In genomic region chr11:72458502-72458901, GRCm38 (mm10) we compare ENCODE assay signal across 9 mouse cellular contexts. TPM values are rescaled to one million over a fixed set of nuclear protein-coding genes. Genes with fewer than 3 reads are reported as not detected.
DNase-seq lines count a peak whose midpoint lies in the region; ATAC-seq lines count a peak whose summit lies in the region.
"Had no signal": no experiment of that assay in that cellular context is flagged by ENCODE, and none has a peak within 500 bp of the region (broad histone marks: within the 10 kb centered on the region; RNA-seq: fewer than 3 reads in every experiment).

No protein-coding gene starts in this region.

- no peak overlapping the region for H3K9ac ChIP-seq in kidney, embryonic 14.5 days (ENCODE audit: low read depth, low read length)
- no peak overlapping the region for H3K9ac ChIP-seq in embryonic facial prominence, embryonic 12.5 days
- no peak overlapping the region for H3K9ac ChIP-seq in liver, embryonic 15.5 days

- ATAC-seq in kidney, embryonic 14.5 days (ENCODE audit: low FRiP score, low TSS enrichment): no peak
- ATAC-seq in embryonic facial prominence, embryonic 12.5 days (ENCODE audit: insufficient number of reproducible peaks, insufficient read depth, low FRiP score, low TSS enrichment): peak; percentile 36; the same call in 1 of the 2 replicates
- ATAC-seq in liver, embryonic 15.5 days (ENCODE audit: insufficient read depth): no peak; the same call in 1 of the 2 replicates

- no peak overlapping the region for H3K4me3 ChIP-seq in kidney, embryonic 14.5 days (ENCODE audit: low read length)
- H3K4me3 ChIP-seq in brown adipose tissue, adult 24 weeks (ENCODE audit: insufficient read depth, low read depth, low read length): peak overlapping the region; percentile 39
- no peak overlapping the region for H3K4me3 ChIP-seq in embryonic facial prominence, embryonic 12.5 days
- H3K4me3 ChIP-seq in liver, embryonic 15.5 days (replicated peaks): peak overlapping the region; percentile 27
- H3K4me3 ChIP-seq: myocyte had no signal

- H3K4me2 ChIP-seq in kidney, embryonic 14.5 days (replicated peaks; ENCODE audit: low read depth, low read length): no peak overlapping the region
- no peak overlapping the region for H3K4me2 ChIP-seq in embryonic facial prominence, embryonic 12.5 days (replicated peaks)
- H3K4me2 ChIP-seq in liver, embryonic 15.5 days: peak overlapping the region; percentile 20

- 79% methylated on average over 3 of the region's 3 CpGs for WGBS in kidney, embryonic 14.5 days
- 84% methylated on average over 3 of the region's 3 CpGs for WGBS in embryonic facial prominence, embryonic 12.5 days
- WGBS in liver, embryonic 15.5 days (ENCODE audit: insufficient replicate concordance): 23% methylated on average over 3 of the region's 3 CpGs

- H3K4me1 ChIP-seq in kidney, embryonic 14.5 days (ENCODE audit: control insufficient read depth, insufficient read depth, low read length): no peaks in the 10 kb centered on the region
- H3K4me1 ChIP-seq in brown adipose tissue, adult 24 weeks (ENCODE audit: control insufficient read depth, insufficient read depth, insufficient read length, low read length): peaks cover 31% of the 10 kb centered on the region
- H3K4me1 ChIP-seq in embryonic facial prominence, embryonic 12.5 days: no peaks in the 10 kb centered on the region; the same call in 1 of the 2 replicates
- peaks cover 50% of the 10 kb centered on the region for H3K4me1 ChIP-seq in liver, embryonic 15.5 days (replicated peaks)

- no peaks in the 10 kb centered on the region for H3K27me3 ChIP-seq in kidney, embryonic 14.5 days (ENCODE audit: control insufficient read depth, insufficient read depth, low read length)
- no peaks in the 10 kb centered on the region for H3K27me3 ChIP-seq in embryonic facial prominence, embryonic 12.5 days
- H3K27me3 ChIP-seq in liver, embryonic 15.5 days: no peaks in the 10 kb centered on the region

- DNase-seq in kidney, adult 11 months: no peak
- no peak for DNase-seq in natural killer cell, adult 2 months (ENCODE audit: low spot score in 2 of 2)
- no peak for DNase-seq in adrenal gland, adult (ENCODE audit: inconsistent age in 2 of 2, low spot score in 1 of 2)
- DNase-seq: spleen, adult 18-20 months had no signal

- H3K36me3 ChIP-seq in kidney, embryonic 14.5 days (ENCODE audit: control insufficient read depth, insufficient read depth, low read length): no peaks in the 10 kb centered on the region
- H3K36me3 ChIP-seq in embryonic facial prominence, embryonic 12.5 days: no peaks in the 10 kb centered on the region
- peaks cover 14% of the 10 kb centered on the region; the same call in 1 of the 2 replicates for H3K36me3 ChIP-seq in liver, embryonic 15.5 days (replicated peaks)

- no peaks in the 10 kb centered on the region for H3K9me3 ChIP-seq in kidney, embryonic 14.5 days (ENCODE audit: control insufficient read depth, low read length)
- no peaks in the 10 kb centered on the region for H3K9me3 ChIP-seq in embryonic facial prominence, embryonic 12.5 days
- H3K9me3 ChIP-seq in liver, embryonic 15.5 days (replicated peaks): no peaks in the 10 kb centered on the region

- peak overlapping the region; percentile 48; the same call in 1 of the 2 replicates for H3K27ac ChIP-seq in kidney, embryonic 14.5 days (ENCODE audit: low read depth, low read length)
- H3K27ac ChIP-seq in brown adipose tissue, adult 24 weeks (replicated peaks; ENCODE audit: low read depth, low read length): peak overlapping the region; percentile 95
- no peak overlapping the region for H3K27ac ChIP-seq in embryonic facial prominence, embryonic 12.5 days
- H3K27ac ChIP-seq in liver, embryonic 15.5 days (replicated peaks): peak overlapping the region; percentile 58

RNA-seq across cellular contexts. Expression of gene Mybbp1a, which starts 17.3 kb away (rescaled TPM):
- polyA plus RNA-seq in kidney, embryonic 14.5 days (2014; fragmentation: Nextera tagmentation; extraction: Ambion mirVana): 129 and 173 TPM in 2 replicates
- 23.2 and 24.3 TPM in 2 replicates for polyA plus RNA-seq in brown adipose tissue, adult 24 weeks (2012; ENCODE audit: insufficient read depth, insufficient read length, missing spikeins)
- 148 and 172 TPM in 2 replicates for polyA plus RNA-seq in embryonic facial prominence, embryonic 12.5 days (2016; fragmentation: Nextera tagmentation; extraction: Ambion mirVana)
- 66.0 and 70.7 TPM in 2 replicates for polyA plus RNA-seq in liver, embryonic 15.5 days (2015; fragmentation: Nextera tagmentation; extraction: Ambion mirVana)

RNA-seq across cellular contexts. Expression of gene Ggt6, which starts 23.2 kb away (rescaled TPM):
- 0.31 and 0.76 TPM in 2 replicates for polyA plus RNA-seq in kidney, embryonic 14.5 days (2014; fragmentation: Nextera tagmentation; extraction: Ambion mirVana)
- 0.99 TPM in 1 of 2 replicates, not detected in the other for polyA plus RNA-seq in brown adipose tissue, adult 24 weeks (2012; ENCODE audit: insufficient read depth, insufficient read length, missing spikeins)
- 0.09 and 0.32 TPM in 2 replicates for polyA plus RNA-seq in embryonic facial prominence, embryonic 12.5 days (2016; fragmentation: Nextera tagmentation; extraction: Ambion mirVana)
- polyA plus RNA-seq in liver, embryonic 15.5 days (2015; fragmentation: Nextera tagmentation; extraction: Ambion mirVana): 0.32 and 0.36 TPM in 2 replicates
- polyA plus RNA-seq: myocyte had no signal

RNA-seq across cellular contexts. Expression of gene Spns2, which starts 31.2 kb away (rescaled TPM):
- polyA plus RNA-seq in kidney, embryonic 14.5 days (2014; fragmentation: Nextera tagmentation; extraction: Ambion mirVana): 2.0 and 2.4 TPM in 2 replicates
- 3.2 and 3.5 TPM in 2 replicates for polyA plus RNA-seq in brown adipose tissue, adult 24 weeks (2012; ENCODE audit: insufficient read depth, insufficient read length, missing spikeins)
- polyA plus RNA-seq in embryonic facial prominence, embryonic 12.5 days (2016; fragmentation: Nextera tagmentation; extraction: Ambion mirVana): 3.9 and 4.3 TPM in 2 replicates
- 4.1 and 5.3 TPM in 2 replicates for polyA plus RNA-seq in liver, embryonic 15.5 days (2015; fragmentation: Nextera tagmentation; extraction: Ambion mirVana)

RNA-seq across cellular contexts. Expression of gene Smtnl2, which starts 47.0 kb away (rescaled TPM):
- polyA plus RNA-seq in kidney, embryonic 14.5 days (2014; fragmentation: Nextera tagmentation; extraction: Ambion mirVana): 30.0 and 56.1 TPM in 2 replicates
- 8.2 and 14.4 TPM in 2 replicates for polyA plus RNA-seq in brown adipose tissue, adult 24 weeks (2012; ENCODE audit: insufficient read depth, insufficient read length, missing spikeins)
- 22.6 and 23.4 TPM in 2 replicates for polyA plus RNA-seq in embryonic facial prominence, embryonic 12.5 days (2016; fragmentation: Nextera tagmentation; extraction: Ambion mirVana)
- 4.2 and 4.5 TPM in 2 replicates for polyA plus RNA-seq in liver, embryonic 15.5 days (2015; fragmentation: Nextera tagmentation; extraction: Ambion mirVana)

Comparison
In these comparisons a context has a peak if more than half of its experiments do, and no peak if none do; other contexts are left out.
1. H3K4me3 ChIP-seq: peak in brown adipose tissue, adult 24 weeks (single experiment) and liver, embryonic 15.5 days (single experiment); none in kidney, embryonic 14.5 days (single experiment) and embryonic facial prominence, embryonic 12.5 days (single experiment).